Mouse (Mus musculus) heart, embryonic 13.5 days (tissue): ENCODE data around the gene Mmadhc. TPM values are rescaled to one million over a fixed set of nuclear protein-coding genes. Genes with fewer than 3 reads are reported as not detected.

Source experiments
- ATAC-seq: fragments of 200-750 bp; cut with Nextera tagmentation; 2 replicates; pipeline ENCODE4 v1.8.0; 2017; ENCODE audit warnings: moderate TSS enrichment; ENCODE audit not compliant: insufficient number of reproducible peaks, low FRiP score, low TSS enrichment; ENCODE audit errors: extremely low read depth
- H3K27ac ChIP-seq: fragments of 300-500 bp; sonication (generic); replicated peaks from 2 replicates; pipeline ENCODE4 v1.5.1; 2015; ENCODE audit warnings: moderate library complexity, mild to moderate bottlenecking, inconsistent platforms
- H3K27me3 ChIP-seq: fragments of 300-500 bp; sonication (generic); replicated peaks from 2 replicates; pipeline ENCODE4 v1.6.1; 2015; ENCODE audit warnings: mild to moderate bottlenecking, inconsistent platforms
- H3K36me3 ChIP-seq: fragments of 300-500 bp; sonication (generic); 2 replicates; pipeline ENCODE4 v1.6.1; 2015; ENCODE audit warnings: mild to moderate bottlenecking, inconsistent platforms
- H3K4me1 ChIP-seq: fragments of 300-500 bp; sonication (generic); 2 replicates; pipeline ENCODE4 v1.6.1; 2015; ENCODE audit warnings: inconsistent platforms
- H3K4me2 ChIP-seq: fragments of 300-500 bp; sonication (generic); 2 replicates; pipeline ENCODE4 v1.6.1; 2015; ENCODE audit warnings: inconsistent platforms, mild to moderate bottlenecking, moderate library complexity
- H3K4me3 ChIP-seq: fragments of 300-500 bp; sonication (generic); 2 replicates; pipeline ENCODE4 v1.5.1; 2015; ENCODE audit warnings: moderate library complexity, mild to moderate bottlenecking, inconsistent platforms
- H3K9ac ChIP-seq: fragments of 300-500 bp; sonication (generic); 2 replicates; pipeline ENCODE4 v1.6.1; 2015; ENCODE audit warnings: inconsistent platforms, mild to moderate bottlenecking, moderate library complexity
- H3K9me3 ChIP-seq: fragments of 300-500 bp; sonication (generic); 2 replicates; pipeline ENCODE4 v1.6.1; 2016; ENCODE audit warnings: inconsistent platforms
- WGBS: fragments of 180-500 bp; shearing (Covaris S2); methylation state at CpG from one replicate; pipeline ENCODE4 v1.1.7; 2015; ENCODE audit warnings: mixed read lengths; 5-methylcytosine and 5-hydroxymethylcytosine counted together
- polyA plus RNA-seq: library from polyadenylated mRNA; unstranded; fragments of >200 nt; fragmentation: Nextera tagmentation; extraction: Ambion mirVana; gene quantifications from 2 replicates; pipeline ENCODE4 v1.2.1, GENCODE M21; 2015

Gene Mmadhc
- polyA plus RNA-seq, 1 experiment from 2014 or later, result 125 TPM

GRCm38 (mm10) chr2:50264059-50264458 is 32.5 kb downstream of the Mmadhc start:
- Histone ChIP-seq H3K9me3 (no peaks in the 10 kb centered on the region), H3K4me2 (no peak overlapping the region), H3K9ac (no peak overlapping the region), H3K4me1 (no peaks in the 10 kb centered on the region), H3K36me3 (no peaks in the 10 kb centered on the region), H3K27ac (no peak overlapping the region), H3K27me3 (no peaks in the 10 kb centered on the region), H3K4me3 (no peak overlapping the region)
- WGBS, result 73% methylated on average over 6 of the region's 6 CpGs
- no peak for ATAC-seq

- 78% methylated on average over 5 of the region's 5 CpGs for WGBS
- no peak overlapping the region for H3K9ac ChIP-seq
- no peak for ATAC-seq
- no peaks in the 10 kb centered on the region for H3K36me3 ChIP-seq
- H3K27ac ChIP-seq, result no peak overlapping the region
- H3K4me3 ChIP-seq, result no peak overlapping the region
- no peaks in the 10 kb centered on the region for H3K27me3 ChIP-seq
- no peaks in the 10 kb centered on the region for H3K9me3 ChIP-seq
- H3K4me1 ChIP-seq, result no peaks in the 10 kb centered on the region
- H3K4me2 ChIP-seq, result no peak overlapping the region
Measured at GRCm38 (mm10) chr2:50254955-50255354, 41.6 kb downstream of the Mmadhc start.

- Histone ChIP-seq H3K36me3 (no peaks in the 10 kb centered on the region), H3K27me3 (no peaks in the 10 kb centered on the region), H3K4me3 (no peak overlapping the region), H3K27ac (no peak overlapping the region), H3K9ac (no peak overlapping the region), H3K9me3 (no peaks in the 10 kb centered on the region), H3K4me1 (no peaks in the 10 kb centered on the region), H3K4me2 (no peak overlapping the region)
- ATAC-seq, result no peak
- 67% methylated on average over 3 of the region's 3 CpGs for WGBS
Measured at GRCm38 (mm10) chr2:50248551-50248950, 48.0 kb downstream of the Mmadhc start.

GRCm38 (mm10) chr2:50233491-50233890 is 63.1 kb downstream of the Mmadhc start:
- WGBS, result 67% methylated on average over 8 of the region's 8 CpGs
- H3K9me3 ChIP-seq, result peaks cover 7% of the 10 kb centered on the region
- H3K27ac ChIP-seq, result no peak overlapping the region
- no peak overlapping the region for H3K4me3 ChIP-seq
- no peak overlapping the region for H3K9ac ChIP-seq
- H3K4me1 ChIP-seq, result 0 out of 2 replicates have a peak, but pooled peaks cover 8% of the 10 kb centered on the region
- H3K36me3 ChIP-seq, result no peaks in the 10 kb centered on the region
- no peak overlapping the region for H3K4me2 ChIP-seq
- no peaks in the 10 kb centered on the region for H3K27me3 ChIP-seq
- ATAC-seq, result no peak

Other genes with a start within 250 kb of the Mmadhc start
- 3.5 and 4.9 TPM in 2 replicates for gene Lypd6, start 230.4 kb downstream of the Mmadhc start, polyA plus RNA-seq